Mouse (Mus musculus) megakaryocyte progenitor cell, adult 5-6 weeks (primary cell): Measurements from ENCODE around the gene Tecta. TPM values are rescaled to one million over a fixed set of nuclear protein-coding genes. Genes with fewer than 3 reads are reported as not detected.

ENCODE experiments used
- ATAC-seq: replicated peaks from 2 replicates; pipeline ENCODE4 v1.8.0; 2016; ENCODE audit warnings: mild to moderate bottlenecking, moderate TSS enrichment, inconsistent platforms; ENCODE audit not compliant: poor library complexity
- total RNA-seq, 2 experiments: library from RNA; stranded (forward) in 1 of 2; stranded (reverse) in 1 of 2; fragments of 157-497, 149-512 nt in 1 of 2; fragments of 200-1000 nt in 1 of 2; gene quantifications; 2 replicates each; pipeline versions ENCODE4 v1.2.3 to v1.2.4; 2015 to 2017

Gene Tecta
- not detected in 2 replicates for total RNA-seq (2015)
- total RNA-seq (2017), result not detected in 2 replicates

- ATAC-seq, result no peak
Observed at GRCm38 (mm10) chr9:42399829-42400228, at the start of gene Tecta. Gene Tecta (minus strand): TSS chr9:42399929.

- ATAC-seq, result no peak
Observed at GRCm38 (mm10) chr9:42449043-42449442, 49.3 kb upstream of the Tecta start.

GRCm38 (mm10) chr9:42442100-42442499, 42.4 kb upstream of the Tecta start:
- ATAC-seq, result no peak

- no peak for ATAC-seq
Observed at GRCm38 (mm10) chr9:42441234-42441633, 41.5 kb upstream of the Tecta start.

- ATAC-seq, result no peak
Observed at GRCm38 (mm10) chr9:42439446-42439845, 39.7 kb upstream of the Tecta start.

GRCm38 (mm10) chr9:42432155-42432554, 32.4 kb upstream of the Tecta start:
- no peak for ATAC-seq

GRCm38 (mm10) chr9:42431606-42432005, 31.9 kb upstream of the Tecta start:
- ATAC-seq, result no peak

- peak; percentile 83 for ATAC-seq
Observed at GRCm38 (mm10) chr9:42428060-42428924, 28.6 kb upstream of the Tecta start.

- no peak for ATAC-seq
Observed at GRCm38 (mm10) chr9:42426661-42427358, 27.1 kb upstream of the Tecta start.

- 0 out of 2 replicates have a peak, but pooled peaks have one; percentile 34 for ATAC-seq
Observed at GRCm38 (mm10) chr9:42423649-42424048, 23.9 kb upstream of the Tecta start.

GRCm38 (mm10) chr9:42419687-42420086, 20.0 kb upstream of the Tecta start:
- no peak for ATAC-seq

GRCm38 (mm10) chr9:42418786-42419185, 19.1 kb upstream of the Tecta start:
- no peak for ATAC-seq

- ATAC-seq, result no peak
Observed at GRCm38 (mm10) chr9:42417352-42417952, 17.7 kb upstream of the Tecta start.

- ATAC-seq, result no peak
Observed at GRCm38 (mm10) chr9:42415184-42415583, 15.5 kb upstream of the Tecta start.

- ATAC-seq, result no peak
Observed at GRCm38 (mm10) chr9:42413345-42413744, 13.6 kb upstream of the Tecta start.

- ATAC-seq, result no peak
Observed at GRCm38 (mm10) chr9:42411296-42411695, 11.6 kb upstream of the Tecta start.

- ATAC-seq, result no peak
Observed at GRCm38 (mm10) chr9:42405736-42406135, 6.0 kb upstream of the Tecta start.

GRCm38 (mm10) chr9:42401486-42401885, 1.8 kb upstream of the Tecta start:
- ATAC-seq, result no peak

GRCm38 (mm10) chr9:42396141-42396540, 3.6 kb downstream of the Tecta start:
- ATAC-seq, result no peak

GRCm38 (mm10) chr9:42394903-42395302, 4.8 kb downstream of the Tecta start:
- ATAC-seq, result no peak

GRCm38 (mm10) chr9:42394321-42394720, 5.4 kb downstream of the Tecta start:
- ATAC-seq, result no peak

- ATAC-seq, result no peak
Observed at GRCm38 (mm10) chr9:42392927-42393326, 6.8 kb downstream of the Tecta start.
